Mouse (Mus musculus) MEL (cell line): ENCODE results near the gene Trio.

Experiments
- BHLHE40 ChIP-seq: IDR thresholded peaks from 2 replicates; pipeline ENCODE4 v1.6.1; 2012; ENCODE audit warnings: low read depth, mild to moderate bottlenecking, inconsistent platforms, low read length, improper control_type of control experiment, borderline replicate concordance
- CTCF ChIP-seq, 3 experiments: IDR thresholded peaks in 2 of 3; conservative IDR thresholded peaks in 1 of 3; 2 replicates each; pipeline ENCODE4 v1.5.1; 2011 to 2012; ENCODE audit warnings: low read length in 3 of 3, low read depth in 2 of 3, mild to moderate bottlenecking in 2 of 3, improper control_type of control experiment in 1 of 3, inconsistent platforms in 1 of 3, mixed read lengths in 1 of 3, moderate library complexity in 1 of 3; ENCODE audit not compliant: control insufficient read depth in 1 of 3, insufficient read depth in 1 of 3, poor library complexity in 1 of 3, severe bottlenecking in 1 of 3
- ELF1 ChIP-seq: IDR thresholded peaks from 2 replicates; pipeline ENCODE4 v1.6.1; 2014; ENCODE audit warnings: low read depth, mild to moderate bottlenecking, inconsistent platforms, low read length, improper control_type of control experiment, moderate library complexity
- EP300 ChIP-seq, 2 experiments: IDR thresholded peaks; 2 replicates each; pipeline ENCODE4 v1.6.1; 2011; ENCODE audit warnings: improper control_type of control experiment in 2 of 2, low read length in 2 of 2, low read depth in 1 of 2, mild to moderate bottlenecking in 1 of 2
- MAFK ChIP-seq: IDR thresholded peaks from 2 replicates; pipeline ENCODE4 v1.6.1; 2011; ENCODE audit warnings: low read depth, mild to moderate bottlenecking, low read length, improper control_type of control experiment, borderline replicate concordance
- MYC ChIP-seq: IDR thresholded peaks from 2 replicates; pipeline ENCODE4 v1.6.1; 2011; ENCODE audit warnings: low read depth, mild to moderate bottlenecking, low read length, improper control_type of control experiment, moderate library complexity
- POLR2A ChIP-seq, 2 experiments: IDR thresholded peaks; 2 replicates each; pipeline ENCODE4 v1.6.1; 2011 to 2012; ENCODE audit warnings: low read length in 2 of 2, mild to moderate bottlenecking in 2 of 2, control low read depth in 1 of 2, improper control_type of control experiment in 1 of 2, low read depth in 1 of 2, moderate library complexity in 1 of 2; ENCODE audit not compliant: control insufficient read depth in 1 of 2, insufficient read depth in 1 of 2, poor library complexity in 1 of 2
- ZC3H11A ChIP-seq: IDR thresholded peaks from 2 replicates; pipeline ENCODE4 v1.6.1; 2012; ENCODE audit warnings: low read depth, mild to moderate bottlenecking, inconsistent platforms, low read length, improper control_type of control experiment

- TF ChIP-seq CTCF (IDR thresholded peaks at IDR 0.05 in 2 of 3, conservative IDR thresholded peaks at IDR 0.05 in 1 of 3; ENCODE audit: control insufficient read depth in 1 of 3, insufficient read depth in 1 of 3, low read depth in 2 of 3, low read length in 3 of 3, poor library complexity in 1 of 3, severe bottlenecking in 1 of 3) (no peak), MYC (no peak), EP300 (IDR thresholded peaks at IDR 0.05; ENCODE audit: low read depth in 1 of 2, low read length in 2 of 2) (no peak), MAFK (no peak), POLR2A (IDR thresholded peaks at IDR 0.05; ENCODE audit: control insufficient read depth in 1 of 2, insufficient read depth in 1 of 2, low read depth in 1 of 2, low read length in 2 of 2, poor library complexity in 1 of 2) (no peak), ELF1 (no peak), BHLHE40 (no peak), ZC3H11A (no peak)
Measured at GRCm38 (mm10) chr15:27927614-27928013, 98.0 kb downstream of the Trio start.
